ENCODE assay signal across 10 mouse cellular contexts in genomic region chr5:28238152-28238551, GRCm38 (mm10). TPM values are rescaled to one million over a fixed set of nuclear protein-coding genes. Genes with fewer than 3 reads are reported as not detected.
DNase-seq lines count a peak whose midpoint lies in the region; ATAC-seq lines count a peak whose summit lies in the region.
"Had no signal": no experiment of that assay in that cellular context is flagged by ENCODE, and none has a peak within 500 bp of the region (broad histone marks: within the 10 kb centered on the region; RNA-seq: fewer than 3 reads in every experiment).

No protein-coding gene starts in this region.

- 7% methylated on average over 4 of the region's 4 CpGs for WGBS in forebrain, embryonic 10.5 days
- 18% methylated on average over 4 of the region's 4 CpGs for WGBS in forebrain, embryonic 16.5 days
- WGBS in limb, embryonic 10.5 days = 11% methylated on average over 4 of the region's 4 CpGs

- no peak overlapping the region for H3K27ac ChIP-seq in forebrain, embryonic 10.5 days
- H3K27ac ChIP-seq in forebrain, embryonic 16.5 days (ENCODE audit: low read length) = no peak overlapping the region
- H3K27ac ChIP-seq in limb, embryonic 10.5 days = no peak overlapping the region

- no peak overlapping the region for H3K4me3 ChIP-seq in forebrain, embryonic 10.5 days
- no peak overlapping the region for H3K4me3 ChIP-seq in forebrain, embryonic 16.5 days (replicated peaks; ENCODE audit: low read length)
- H3K4me3 ChIP-seq in limb, embryonic 10.5 days = no peak overlapping the region

- H3K9me3 ChIP-seq in forebrain, embryonic 10.5 days = no peaks in the 10 kb centered on the region
- H3K9me3 ChIP-seq in forebrain, embryonic 16.5 days (ENCODE audit: control insufficient read depth, low read length) = no peaks in the 10 kb centered on the region
- no peaks in the 10 kb centered on the region for H3K9me3 ChIP-seq in limb, embryonic 10.5 days (replicated peaks)

- no peak for ATAC-seq in forebrain, embryonic 16.5 days

- H3K36me3 ChIP-seq in forebrain, embryonic 10.5 days (replicated peaks) = no peaks in the 10 kb centered on the region
- no peaks in the 10 kb centered on the region for H3K36me3 ChIP-seq in forebrain, embryonic 16.5 days (ENCODE audit: control insufficient read depth, insufficient read depth)
- H3K36me3 ChIP-seq in limb, embryonic 10.5 days = no peaks in the 10 kb centered on the region

- peaks cover 31% of the 10 kb centered on the region for H3K4me1 ChIP-seq in forebrain, embryonic 10.5 days
- no peaks in the 10 kb centered on the region for H3K4me1 ChIP-seq in forebrain, embryonic 16.5 days (replicated peaks; ENCODE audit: control insufficient read depth, insufficient read depth, low read length)
- H3K4me1 ChIP-seq in limb, embryonic 10.5 days = 0 out of 2 replicates have a peak, but pooled peaks cover 5% of the 10 kb centered on the region

- peaks cover 39% of the 10 kb centered on the region for H3K27me3 ChIP-seq in forebrain, embryonic 10.5 days (ENCODE audit: poor library complexity, severe bottlenecking)
- no peaks in the 10 kb centered on the region for H3K27me3 ChIP-seq in forebrain, embryonic 16.5 days (replicated peaks; ENCODE audit: control insufficient read depth, insufficient read depth, low read length)
- H3K27me3 ChIP-seq in limb, embryonic 10.5 days (ENCODE audit: low read depth, poor library complexity, severe bottlenecking) = no peaks in the 10 kb centered on the region

- no peak overlapping the region for H3K9ac ChIP-seq in forebrain, embryonic 16.5 days (replicated peaks; ENCODE audit: low read depth, low read length)

- H3K4me2 ChIP-seq in forebrain, embryonic 16.5 days (ENCODE audit: low read length) = no peak overlapping the region

- peak; percentile 26 for DNase-seq in forebrain, embryonic 10.5 days (ENCODE audit: extremely low spot score, low spot score)
- peak; percentile 65 for DNase-seq in ES-CJ7 (ENCODE audit: low read depth, low spot score)
- DNase-seq in cerebellum, postnatal 14 days = peak; percentile 84
- DNase-seq in limb, embryonic 10.5 days (ENCODE audit: low spot score) = peak; percentile 37
- no peak for DNase-seq in thymus, adult 18-20 months
- DNase-seq in ovary, postnatal 10 days (ENCODE audit: low spot score) = no peak
- DNase-seq in layer of hippocampus, adult 18-20 months (ENCODE audit: low spot score in 2 of 2) = no peak
- DNase-seq: heart, postnatal 36 days; lung, postnatal 14 days had no signal

RNA-seq across cellular contexts. Expression of gene Cnpy1, which starts 7.5 kb away (rescaled TPM):
- 0.79 and 1.6 TPM in 2 replicates for polyA plus RNA-seq in forebrain, embryonic 10.5 days (2016; fragmentation: Nextera tagmentation; extraction: Ambion mirVana)
- 1.1 and 2.7 TPM in 2 replicates for polyA plus RNA-seq in forebrain, embryonic 16.5 days (2015; fragmentation: Nextera tagmentation; extraction: Ambion mirVana)
- polyA plus RNA-seq in limb, embryonic 10.5 days (2016; fragmentation: Nextera tagmentation; extraction: Ambion mirVana) = 0.18 TPM in 1 of 2 replicates, not detected in the other
- under 1 TPM; 0.18 to 0.22 TPM for total RNA-seq in layer of hippocampus, adult 18-20 months (2021)
- total RNA-seq: heart, postnatal 36 days had no signal

Comparison
In these comparisons a context has a peak if more than half of its experiments do, and no peak if none do; other contexts are left out.
1. DNase-seq: peak in forebrain, embryonic 10.5 days (single experiment), ES-CJ7 (single experiment), cerebellum, postnatal 14 days (2 of 2) and limb, embryonic 10.5 days (single experiment); none in thymus, adult 18-20 months (0 of 2), ovary, postnatal 10 days (single experiment) and layer of hippocampus, adult 18-20 months (0 of 2).